Mouse (Mus musculus): ENCODE data around the gene Dgkh.

DNA sequence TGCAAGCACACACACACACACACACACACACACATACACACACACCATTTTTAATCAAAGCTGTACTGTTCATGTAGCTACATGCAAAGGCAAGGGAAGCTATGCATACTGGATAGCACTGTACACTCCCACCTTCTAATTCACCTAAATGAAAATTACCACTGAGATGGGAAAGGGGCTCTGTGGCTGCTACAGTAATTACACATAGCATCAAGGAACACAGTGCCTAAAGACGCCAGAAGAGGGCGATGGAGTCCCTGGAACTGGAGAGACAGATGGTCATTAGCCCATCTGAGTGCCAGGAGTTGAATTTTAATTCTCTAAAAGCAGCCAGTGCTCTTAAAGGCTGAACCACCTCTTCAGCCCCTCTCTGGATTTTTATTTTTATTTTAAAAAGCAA lies 142.2 kb downstream of the Dgkh start:
- TF ChIP-seq CTCF (IDR thresholded peaks at IDR 0.05; ENCODE audit: insufficient read depth, low read length) = peak; percentile 30; the same call in 1 of the 2 replicates
- TF ChIP-seq POLR2A (IDR thresholded peaks at IDR 0.05; ENCODE audit: borderline replicate concordance, extremely low read depth, low read depth, low read length) = no peak

Measured in lung, adult 2 months (tissue).